Mouse (Mus musculus): ENCODE data around the gene Sbk3. TPM values are rescaled to one million over a fixed set of nuclear protein-coding genes. Genes with fewer than 3 reads are reported as not detected.

The Sbk3 gene
- polyA plus RNA-seq, 1 experiment from 2014 or later: 0.41 TPM

Other genes starting within 250 kb of the Sbk3 start
- 0.09 and 0.25 TPM in 2 replicates for gene Tmem150b, start 245.9 kb downstream of the Sbk3 start, polyA plus RNA-seq (2015; fragmentation: Nextera tagmentation; extraction: Ambion mirVana)
- gene Kmt5c, start 231.1 kb downstream of the Sbk3 start, polyA plus RNA-seq (2015; fragmentation: Nextera tagmentation; extraction: Ambion mirVana): 75.3 and 77.2 TPM in 2 replicates
- 21.6 and 23.6 TPM in 2 replicates for gene Cox6b2, start 218.1 kb downstream of the Sbk3 start, polyA plus RNA-seq (2015; fragmentation: Nextera tagmentation; extraction: Ambion mirVana)
- gene Fam71e2, start 199.9 kb downstream of the Sbk3 start, polyA plus RNA-seq (2015; fragmentation: Nextera tagmentation; extraction: Ambion mirVana): not detected in 2 replicates
- gene Il11, start 188.3 kb downstream of the Sbk3 start, polyA plus RNA-seq (2015; fragmentation: Nextera tagmentation; extraction: Ambion mirVana): 1.0 and 1.6 TPM in 2 replicates
- gene Tmem190, start 188.2 kb downstream of the Sbk3 start, polyA plus RNA-seq (2015; fragmentation: Nextera tagmentation; extraction: Ambion mirVana): not detected in 2 replicates
- gene Tmem238, start 181.5 kb downstream of the Sbk3 start, polyA plus RNA-seq (2015; fragmentation: Nextera tagmentation; extraction: Ambion mirVana): 5.4 and 5.8 TPM in 2 replicates
- gene Rpl28, start 178.3 kb downstream of the Sbk3 start, polyA plus RNA-seq (2015; fragmentation: Nextera tagmentation; extraction: Ambion mirVana): 186 and 187 TPM in 2 replicates
- 265 and 288 TPM in 2 replicates for gene Ube2s, start 158.6 kb downstream of the Sbk3 start, polyA plus RNA-seq (2015; fragmentation: Nextera tagmentation; extraction: Ambion mirVana)
- 15.3 and 16.6 TPM in 2 replicates for gene Shisa7, start 126.5 kb downstream of the Sbk3 start, polyA plus RNA-seq (2015; fragmentation: Nextera tagmentation; extraction: Ambion mirVana)
- 3.1 and 4.6 TPM in 2 replicates for gene Isoc2b, start 100.9 kb downstream of the Sbk3 start, polyA plus RNA-seq (2015; fragmentation: Nextera tagmentation; extraction: Ambion mirVana)
- 0.54 and 0.57 TPM in 2 replicates for gene Isoc2a, start 94.0 kb downstream of the Sbk3 start, polyA plus RNA-seq (2015; fragmentation: Nextera tagmentation; extraction: Ambion mirVana)
- 0.40 and 0.65 TPM in 2 replicates for gene Gm36210, start 64.7 kb downstream of the Sbk3 start, polyA plus RNA-seq (2015; fragmentation: Nextera tagmentation; extraction: Ambion mirVana)
- gene Zfp628, start 56.0 kb downstream of the Sbk3 start, polyA plus RNA-seq (2015; fragmentation: Nextera tagmentation; extraction: Ambion mirVana): 4.5 and 4.6 TPM in 2 replicates
- gene Nat14, start 49.1 kb downstream of the Sbk3 start, polyA plus RNA-seq (2015; fragmentation: Nextera tagmentation; extraction: Ambion mirVana): 46.3 and 47.7 TPM in 2 replicates
- gene Ssc5d, start 45.4 kb downstream of the Sbk3 start, polyA plus RNA-seq (2015; fragmentation: Nextera tagmentation; extraction: Ambion mirVana): 1.0 and 1.4 TPM in 2 replicates
- 0.29 TPM in 1 of 2 replicates, not detected in the other for gene Sbk2, start 6.8 kb downstream of the Sbk3 start, polyA plus RNA-seq (2015; fragmentation: Nextera tagmentation; extraction: Ambion mirVana)
- gene Zfp579, start 25.0 kb upstream of the Sbk3 start, polyA plus RNA-seq (2015; fragmentation: Nextera tagmentation; extraction: Ambion mirVana): 72.6 and 77.2 TPM in 2 replicates
- gene Zfp524, start 43.2 kb upstream of the Sbk3 start, polyA plus RNA-seq (2015; fragmentation: Nextera tagmentation; extraction: Ambion mirVana): 7.1 and 7.7 TPM in 2 replicates
- gene Fiz1, start 43.5 kb upstream of the Sbk3 start, polyA plus RNA-seq (2015; fragmentation: Nextera tagmentation; extraction: Ambion mirVana): 41.3 and 48.8 TPM in 2 replicates
- 1.2 TPM in 1 of 2 replicates, not detected in the other for gene Gm44973, start 44.3 kb upstream of the Sbk3 start, polyA plus RNA-seq (2015; fragmentation: Nextera tagmentation; extraction: Ambion mirVana)
- 8.0 and 8.4 TPM in 2 replicates for gene Zfp865, start 49.2 kb upstream of the Sbk3 start, polyA plus RNA-seq (2015; fragmentation: Nextera tagmentation; extraction: Ambion mirVana)
- gene Ccdc106, start 49.4 kb upstream of the Sbk3 start, polyA plus RNA-seq (2015; fragmentation: Nextera tagmentation; extraction: Ambion mirVana): 64.9 and 67.8 TPM in 2 replicates
- gene 4632433K11Rik, start 63.0 kb upstream of the Sbk3 start, polyA plus RNA-seq (2015; fragmentation: Nextera tagmentation; extraction: Ambion mirVana): not detected in 2 replicates
- 12.3 and 13.5 TPM in 2 replicates for gene Zfp784, start 67.3 kb upstream of the Sbk3 start, polyA plus RNA-seq (2015; fragmentation: Nextera tagmentation; extraction: Ambion mirVana)
- 106 and 110 TPM in 2 replicates for gene Zfp580, start 80.4 kb upstream of the Sbk3 start, polyA plus RNA-seq (2015; fragmentation: Nextera tagmentation; extraction: Ambion mirVana)
- 103 and 107 TPM in 2 replicates for gene U2af2, start 91.0 kb upstream of the Sbk3 start, polyA plus RNA-seq (2015; fragmentation: Nextera tagmentation; extraction: Ambion mirVana)
- gene Epn1, start 109.1 kb upstream of the Sbk3 start, polyA plus RNA-seq (2015; fragmentation: Nextera tagmentation; extraction: Ambion mirVana): 119 and 124 TPM in 2 replicates
- gene Rfpl4, start 145.8 kb upstream of the Sbk3 start, polyA plus RNA-seq (2015; fragmentation: Nextera tagmentation; extraction: Ambion mirVana): 0.14 TPM in 1 of 2 replicates, not detected in the other
- gene Rasl2-9, start 154.8 kb upstream of the Sbk3 start, polyA plus RNA-seq (2015; fragmentation: Nextera tagmentation; extraction: Ambion mirVana): 0.28 and 0.63 TPM in 2 replicates
- gene Vmn1r55, start 178.5 kb upstream of the Sbk3 start, polyA plus RNA-seq (2015; fragmentation: Nextera tagmentation; extraction: Ambion mirVana): 0.03 TPM in 1 of 2 replicates, not detected in the other
- gene Vmn1r56, start 225.6 kb upstream of the Sbk3 start, polyA plus RNA-seq (2015; fragmentation: Nextera tagmentation; extraction: Ambion mirVana): not detected in 2 replicates
- not detected in 2 replicates for gene Vmn1r57, start 247.3 kb upstream of the Sbk3 start, polyA plus RNA-seq (2015; fragmentation: Nextera tagmentation; extraction: Ambion mirVana)